Mouse (Mus musculus) thymus, adult 2 months (tissue): ENCODE measurements around the gene Nr1h4. TPM values are rescaled to one million over a fixed set of nuclear protein-coding genes. Genes with fewer than 3 reads are reported as not detected.

Source experiments
- DNase-seq: peaks from one replicate; pipeline ENCODE4 v3.0.0; 2021
- H3K27ac ChIP-seq: fragments of 200-500 bp; 2 replicates; pipeline ENCODE4 v1.5.1; 2012; ENCODE audit warnings: low read length, control low read depth; ENCODE audit not compliant: control insufficient read depth, insufficient read depth
- H3K27me3 ChIP-seq: fragments of 200-500 bp; 2 replicates; pipeline ENCODE4 v1.6.1; 2012; ENCODE audit warnings: mild to moderate bottlenecking, low read length, moderate library complexity, mixed read lengths; ENCODE audit not compliant: control insufficient read depth, insufficient read depth
- H3K36me3 ChIP-seq: fragments of 200-500 bp; 2 replicates; pipeline ENCODE4 v1.6.1; 2012; ENCODE audit warnings: mild to moderate bottlenecking, low read length, moderate library complexity; ENCODE audit not compliant: control insufficient read depth, insufficient read depth
- H3K4me1 ChIP-seq: fragments of 200-500 bp; replicated peaks from 2 replicates; pipeline ENCODE4 v1.6.1; 2012; ENCODE audit warnings: low read length; ENCODE audit not compliant: control insufficient read depth, insufficient read depth
- H3K4me3 ChIP-seq: fragments of 200-500 bp; 2 replicates; pipeline ENCODE4 v1.5.1; 2012; ENCODE audit warnings: mild to moderate bottlenecking, low read length, control low read depth, moderate library complexity; ENCODE audit not compliant: control insufficient read depth, insufficient read depth
- CTCF ChIP-seq: fragments of 200-500 bp; IDR thresholded peaks from 2 replicates; pipeline ENCODE4 v1.5.1; 2012; ENCODE audit warnings: mild to moderate bottlenecking, control low read depth, low read length, moderate library complexity, borderline replicate concordance; ENCODE audit not compliant: control insufficient read depth, poor library complexity, insufficient read depth; ENCODE audit errors: extremely low read depth
- POLR2A ChIP-seq: fragments of 200-500 bp; IDR thresholded peaks from 2 replicates; pipeline ENCODE4 v1.6.1; 2012; ENCODE audit warnings: mild to moderate bottlenecking, low read length, control low read depth, moderate library complexity; ENCODE audit not compliant: control insufficient read depth, poor library complexity, insufficient read depth; ENCODE audit errors: extremely low read depth
- WGBS: fragments of 180-500 bp; shearing (Covaris S2); methylation state at CpG from one replicate; pipeline ENCODE4 v1.1.7; 2018; 5-methylcytosine and 5-hydroxymethylcytosine counted together
- polyA plus RNA-seq: library from polyadenylated mRNA; depleted of rRNA; stranded (reverse); fragments of >200 nt; gene quantifications from 2 replicates; pipeline ENCODE4 v1.2.3, GENCODE M21; 2012

The Nr1h4 gene
- polyA plus RNA-seq, 1 experiment, result 0.23 TPM

- 97% methylated on average over 3 of the region's 3 CpGs for WGBS
- TF ChIP-seq POLR2A, result no peak
- no peak for TF ChIP-seq CTCF
- H3K27me3 ChIP-seq, result no peaks in the 10 kb centered on the region
Observed at GRCm38 (mm10) chr10:89441961-89442360, 91.4 kb downstream of the Nr1h4 start.

GRCm38 (mm10) chr10:89439380-89439779 lies 94.0 kb downstream of the Nr1h4 start:
- no peak for DNase-seq
- Histone ChIP-seq H3K36me3 (no peaks in the 10 kb centered on the region), H3K27me3 (no peaks in the 10 kb centered on the region), H3K4me1 (peaks cover 5% of the 10 kb centered on the region), H3K27ac (no peak overlapping the region), H3K4me3 (no peak overlapping the region)
- WGBS, result 98% methylated on average over 7 of the region's 7 CpGs
- TF ChIP-seq POLR2A (no peak), CTCF (no peak)

More at GRCm38 (mm10) chr10:89441961-89442360, 91.4 kb downstream of the Nr1h4 start:
- Histone ChIP-seq H3K4me1 (peaks cover 6% of the 10 kb centered on the region), H3K36me3 (no peaks in the 10 kb centered on the region), H3K27ac (no peak overlapping the region), H3K4me3 (no peak overlapping the region)
- no peak for DNase-seq

GRCm38 (mm10) chr10:89437996-89438395 lies 95.4 kb downstream of the Nr1h4 start:
- Histone ChIP-seq H3K27ac (no peak overlapping the region), H3K4me3 (no peak overlapping the region), H3K36me3 (no peaks in the 10 kb centered on the region), H3K27me3 (no peaks in the 10 kb centered on the region), H3K4me1 (no peaks in the 10 kb centered on the region)
- no peak for DNase-seq
- TF ChIP-seq POLR2A, result no peak
- TF ChIP-seq CTCF, result no peak
- WGBS, result 93% methylated on average over 12 of the region's 12 CpGs

GRCm38 (mm10) chr10:89437472-89437871 lies 95.9 kb downstream of the Nr1h4 start:
- Histone ChIP-seq H3K27me3 (no peaks in the 10 kb centered on the region), H3K4me1 (no peaks in the 10 kb centered on the region), H3K4me3 (no peak overlapping the region), H3K36me3 (no peaks in the 10 kb centered on the region), H3K27ac (no peak overlapping the region)
- 96% methylated on average over 9 of the region's 9 CpGs for WGBS
- TF ChIP-seq CTCF (no peak), POLR2A (no peak)
- DNase-seq, result no peak

- Histone ChIP-seq H3K27me3 (no peaks in the 10 kb centered on the region), H3K36me3 (no peaks in the 10 kb centered on the region), H3K4me3 (no peak overlapping the region), H3K27ac (no peak overlapping the region), H3K4me1 (no peaks in the 10 kb centered on the region)
- TF ChIP-seq POLR2A (no peak), CTCF (no peak)
- no peak for DNase-seq
- WGBS, result 97% methylated on average over 9 of the region's 9 CpGs
Observed at GRCm38 (mm10) chr10:89435920-89436319, 97.5 kb downstream of the Nr1h4 start.

GRCm38 (mm10) chr10:89435413-89435812 lies 98.0 kb downstream of the Nr1h4 start:
- no peak for DNase-seq
- Histone ChIP-seq H3K27ac (no peak overlapping the region), H3K4me3 (no peak overlapping the region), H3K36me3 (no peaks in the 10 kb centered on the region), H3K4me1 (no peaks in the 10 kb centered on the region), H3K27me3 (no peaks in the 10 kb centered on the region)
- no peak for TF ChIP-seq CTCF
- no peak for TF ChIP-seq POLR2A
- WGBS, result 97% methylated on average over 12 of the region's 12 CpGs

- Histone ChIP-seq H3K4me1 (no peaks in the 10 kb centered on the region), H3K27me3 (no peaks in the 10 kb centered on the region), H3K27ac (no peak overlapping the region), H3K4me3 (no peak overlapping the region), H3K36me3 (no peaks in the 10 kb centered on the region)
- no peak for TF ChIP-seq POLR2A
- TF ChIP-seq CTCF, result no peak
- no peak for DNase-seq
- WGBS, result 96% methylated on average over 17 of the region's 17 CpGs
Observed at GRCm38 (mm10) chr10:89434509-89435210, 98.7 kb downstream of the Nr1h4 start.
